Mouse (Mus musculus) kidney, postnatal 14 days (tissue): ENCODE measurements around the gene Gm28845.
"Not testable (repeated sequence)": the region's sequence is repeated elsewhere in the genome, so short reads cannot be mapped to it uniquely, and the experiment has no call there.

Source experiments
- DNase-seq: peaks from one replicate; pipeline ENCODE4 v3.0.0; 2022; ENCODE audit warnings: mixed read lengths

Gene Gm28845

DNA sequence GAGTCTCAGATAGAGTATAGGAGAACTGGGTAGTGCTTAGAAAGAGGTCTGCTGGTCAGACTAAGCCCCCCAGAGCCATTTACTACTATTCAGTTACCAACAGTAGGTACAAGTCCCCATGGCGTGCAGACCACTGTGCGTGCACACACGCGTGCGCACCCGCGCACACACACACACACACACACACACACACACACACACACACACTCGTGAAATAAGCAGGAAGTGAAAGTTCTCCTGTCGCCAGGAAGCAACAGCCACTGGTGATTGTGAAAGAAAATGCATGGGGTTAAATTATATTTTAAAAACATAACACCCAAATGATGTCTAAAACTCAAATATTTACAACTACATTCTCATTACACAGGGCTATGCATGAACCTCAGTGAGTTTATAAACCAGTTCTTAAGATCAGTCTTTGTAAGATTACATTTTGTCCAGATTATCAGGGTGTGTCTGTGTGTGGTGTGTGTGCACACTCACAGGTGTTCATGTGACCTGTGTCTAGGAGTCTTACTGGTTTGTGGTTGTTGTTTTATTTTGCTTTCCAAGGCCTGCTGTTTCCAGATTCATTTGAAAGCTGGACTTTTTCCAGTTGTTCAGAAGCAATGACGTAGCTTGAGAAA is 11.6 kb downstream of the Gm28845 start:
- no peak for DNase-seq

DNA sequence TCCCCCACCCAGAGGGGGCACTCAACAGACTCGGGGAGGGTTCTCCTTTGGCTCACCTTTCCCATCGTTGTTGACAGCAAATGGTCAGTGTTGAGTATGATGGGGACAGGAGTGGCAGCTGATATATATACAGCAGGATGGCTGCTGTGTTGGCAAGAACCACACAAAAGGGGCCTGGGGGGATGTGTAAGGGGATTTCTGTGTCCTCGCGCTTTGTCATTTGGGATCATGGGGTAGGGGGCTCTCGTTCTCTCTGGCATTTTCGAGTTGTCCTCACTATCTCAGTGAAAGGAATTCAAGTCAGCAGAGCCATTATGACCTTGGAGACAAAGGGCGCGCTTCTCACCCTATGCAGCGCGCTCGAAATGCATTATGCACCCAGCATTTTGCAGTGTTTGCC is 16.1 kb downstream of the Gm28845 start, which contains the start of gene Cryga:
Gene Cryga (minus strand): TSS at position 101 of the 400 bp plus-strand sequence.
- DNase-seq = no peak

DNA sequence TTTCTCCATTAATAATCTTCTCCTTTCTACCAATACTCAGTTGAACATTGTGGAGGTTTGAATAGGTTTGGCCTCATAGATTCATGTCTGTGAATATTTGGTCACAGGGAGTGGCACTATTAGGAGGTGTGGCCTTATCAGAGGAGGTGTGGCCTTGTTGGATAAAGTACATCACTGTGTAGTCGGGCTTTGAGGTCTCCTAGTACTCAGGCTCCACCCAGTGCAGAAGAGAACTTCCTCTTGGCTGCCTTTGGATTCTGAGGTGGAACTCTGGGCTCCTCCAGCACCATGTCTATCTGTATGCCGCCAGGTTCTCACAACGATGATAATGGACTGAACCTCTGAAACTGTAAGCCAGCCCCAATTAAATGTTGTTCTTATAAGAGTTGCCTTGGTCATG is 22.4 kb downstream of the Gm28845 start:
- no peak for DNase-seq

DNA sequence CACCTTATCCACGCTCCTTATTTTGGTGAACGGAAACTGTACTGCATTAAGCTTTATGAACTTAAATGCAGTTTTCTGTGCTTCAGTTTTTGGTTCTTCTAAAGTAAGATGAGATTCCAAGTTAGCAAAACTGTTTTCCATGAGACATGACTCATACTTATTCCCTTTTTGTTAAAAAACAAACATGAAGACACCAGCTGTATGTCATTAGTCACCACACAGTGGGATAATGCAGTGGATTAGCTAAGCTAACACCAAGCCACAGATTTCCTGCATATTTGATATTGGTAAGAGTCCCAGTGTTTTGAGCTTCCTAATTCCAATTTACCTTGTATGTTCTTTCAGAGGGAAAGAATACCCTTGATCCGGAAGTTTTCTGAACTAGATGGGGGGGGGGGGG is 27.8 kb downstream of the Gm28845 start:
- no peak for DNase-seq

DNA sequence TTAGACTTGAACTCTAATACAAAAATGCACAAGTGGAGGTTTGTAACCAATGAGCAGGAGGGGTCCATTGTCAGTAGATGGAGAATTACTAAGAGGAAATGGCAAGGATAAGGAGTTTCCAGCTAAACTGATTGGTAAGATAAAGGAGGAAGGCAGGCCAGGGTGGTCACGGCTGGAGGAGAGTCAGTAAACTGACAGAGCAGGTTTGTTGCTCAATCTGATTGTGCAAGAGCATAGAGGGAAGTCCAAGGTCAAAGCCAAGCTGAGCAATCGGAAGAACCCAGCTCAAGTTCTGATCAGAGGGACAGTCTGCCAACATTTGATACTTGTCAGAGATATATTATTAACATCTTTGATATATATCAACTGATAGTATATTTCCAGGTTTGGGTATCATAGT is 29.0 kb downstream of the Gm28845 start:
- DNase-seq = no peak

DNA sequence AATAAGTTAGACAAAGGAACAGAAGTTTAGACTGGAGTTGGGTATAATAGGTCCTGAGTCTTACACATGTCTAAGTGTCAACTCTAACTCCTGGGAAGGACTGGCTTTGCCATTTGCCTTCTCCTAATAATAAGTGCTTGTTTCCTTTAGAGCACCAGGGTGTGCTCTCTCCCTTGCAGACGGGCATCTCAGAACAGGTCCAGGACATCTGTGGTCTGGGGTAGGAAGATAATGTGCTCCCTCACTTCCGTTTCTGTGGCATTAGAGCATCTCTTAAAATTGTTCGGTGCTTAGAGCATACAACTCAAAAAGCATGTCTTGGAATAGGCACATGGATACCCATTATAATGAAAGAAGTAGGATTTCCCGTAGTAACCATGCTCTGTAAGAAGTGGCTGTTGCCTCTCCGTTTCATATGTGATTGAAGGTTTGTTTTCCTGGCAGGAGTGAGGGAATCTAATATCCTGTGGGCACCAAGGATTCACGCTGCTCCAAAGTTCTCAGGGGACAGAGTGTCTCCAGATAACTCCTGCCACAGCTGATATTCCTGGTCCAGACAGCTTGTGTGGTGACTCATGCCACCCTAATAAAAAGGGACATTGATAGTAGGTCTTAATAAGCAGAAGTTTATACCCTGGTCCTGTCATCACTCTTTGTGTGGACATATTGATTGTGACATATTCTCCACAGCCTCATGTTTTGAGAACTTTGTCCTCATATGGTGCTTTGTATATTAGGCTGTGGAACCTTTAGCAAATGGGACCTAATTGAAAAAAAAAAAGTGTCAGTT is 30.6 kb downstream of the Gm28845 start:
- no peak for DNase-seq

DNA sequence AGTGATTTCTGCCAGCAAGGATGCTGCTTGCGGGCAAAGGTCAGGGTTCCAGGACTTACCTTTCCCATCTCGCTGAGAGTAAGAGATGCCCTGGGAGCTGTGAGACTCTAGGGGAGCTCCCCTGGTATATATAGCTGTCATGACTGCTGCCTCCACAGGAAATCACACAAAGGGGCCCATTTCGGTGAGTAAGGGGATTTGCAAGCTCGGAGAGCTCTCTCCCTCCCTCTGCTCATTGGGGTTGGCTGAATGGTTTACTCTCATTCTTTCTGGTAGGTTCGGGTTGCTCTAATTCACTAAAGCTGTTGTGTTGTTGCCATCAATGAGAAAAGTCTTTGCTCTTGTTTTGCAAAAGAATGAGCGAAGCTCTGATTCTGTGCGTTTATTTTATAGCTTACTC is 37.2 kb downstream of the Gm28845 start, which contains the start of gene Crygb:
Gene Crygb (minus strand): TSS at position 101 of the 400 bp plus-strand sequence.
- no peak for DNase-seq

DNA sequence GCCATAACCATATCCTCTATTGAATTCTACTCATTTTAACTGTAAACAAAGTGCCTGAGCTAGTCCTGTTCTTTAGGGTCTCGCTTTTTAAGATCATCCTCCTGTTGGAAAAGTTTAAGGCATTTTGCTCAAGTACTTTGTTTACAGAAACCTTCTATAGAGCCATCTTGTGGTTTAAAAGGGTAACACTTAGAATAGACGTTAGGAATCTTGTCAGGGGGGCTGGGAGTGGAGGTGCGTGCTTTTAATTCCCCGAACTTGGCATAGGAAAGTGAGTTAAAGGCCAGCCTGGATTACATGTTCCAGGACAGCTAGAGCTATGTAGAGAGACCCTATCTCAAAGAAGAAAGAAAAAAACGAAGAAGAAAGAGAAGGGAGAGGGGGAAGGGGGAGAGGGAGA is 43.8 kb downstream of the Gm28845 start:
- DNase-seq = no peak

DNA sequence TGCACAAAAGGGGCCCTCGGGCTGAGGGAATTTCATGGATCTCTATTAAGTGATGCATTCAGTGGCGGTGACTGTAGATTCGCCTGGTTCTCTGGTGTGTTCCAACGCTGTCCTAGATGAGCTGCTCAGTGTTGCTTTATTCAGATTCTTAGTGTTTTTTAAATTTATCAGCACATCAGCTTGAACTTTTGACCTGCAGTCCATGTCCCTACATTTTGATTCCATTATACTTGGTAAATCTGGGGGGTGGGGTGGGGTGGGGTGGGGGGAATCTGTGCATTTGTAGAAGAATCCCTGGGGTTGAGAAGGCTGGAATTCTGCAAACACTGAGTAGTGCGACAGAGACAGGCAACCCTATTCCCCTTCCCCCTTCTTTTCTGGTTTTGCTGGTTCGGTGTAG is 45.8 kb downstream of the Gm28845 start, which contains the start of gene Crygc:
Gene Crygc (minus strand): TSS at position 101 of the 400 bp plus-strand sequence.
- DNase-seq = no peak

DNA sequence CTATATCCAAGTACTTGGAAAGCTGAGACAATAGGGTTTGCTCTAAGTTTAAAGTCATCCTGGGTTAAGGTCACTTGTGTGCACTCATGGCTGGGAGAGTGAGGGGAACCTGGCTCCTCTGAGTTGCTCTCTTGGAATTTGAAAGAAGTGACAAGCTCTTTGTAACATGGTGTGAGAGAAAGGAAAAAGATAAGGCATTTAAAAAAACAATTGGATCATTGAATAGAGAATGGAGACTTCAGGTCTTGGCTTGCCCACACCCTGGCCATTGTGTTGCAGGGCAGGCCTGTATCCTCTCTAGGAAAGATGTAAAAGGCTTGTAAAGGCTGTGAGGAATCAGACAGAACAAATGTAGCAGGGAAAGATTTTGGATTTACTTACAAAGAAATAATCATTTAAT is 51.5 kb downstream of the Gm28845 start:
- no peak for DNase-seq

DNA sequence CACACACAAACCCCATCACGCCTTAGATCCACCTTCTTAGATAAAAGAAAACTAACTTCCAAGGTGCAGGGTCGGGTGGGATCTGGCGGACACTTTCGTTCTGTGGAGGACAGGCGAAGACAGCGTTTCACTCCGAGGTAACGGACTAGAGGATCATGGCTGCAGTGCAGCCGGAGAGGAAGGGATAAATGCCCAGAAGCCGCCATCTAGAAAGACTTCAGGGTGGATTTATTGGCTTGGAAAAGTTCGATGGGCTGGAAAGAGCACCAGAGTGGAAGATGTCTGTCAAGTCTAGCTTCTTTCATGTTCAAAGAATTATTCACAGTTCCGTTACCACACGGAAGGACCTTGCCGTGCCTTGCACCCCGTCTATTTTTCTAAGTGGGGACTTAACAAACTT is 55.2 kb downstream of the Gm28845 start:
- DNase-seq = no peak

DNA sequence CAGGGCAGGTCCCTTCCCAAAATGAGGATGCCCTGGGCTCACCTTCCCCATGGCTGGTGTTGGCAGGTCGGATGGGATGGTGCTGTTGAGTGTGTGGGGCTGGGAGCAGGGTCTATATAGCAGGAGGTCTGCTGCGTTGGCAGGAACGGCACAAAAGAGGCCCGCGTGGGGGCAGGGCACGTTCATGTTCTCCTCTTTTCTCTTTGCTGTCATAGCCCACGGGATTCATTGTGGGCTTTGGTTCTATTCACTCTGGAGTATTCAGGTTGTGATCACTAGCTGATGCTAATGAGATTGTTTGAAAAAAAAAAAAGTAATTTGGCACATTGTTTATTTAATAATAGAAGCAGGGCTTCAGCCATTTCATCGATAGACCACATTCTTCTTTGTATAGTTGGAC is 56.0 kb downstream of the Gm28845 start, which contains the start of gene Crygd:
Gene Crygd (minus strand): TSS at position 101 of the 400 bp plus-strand sequence.
- DNase-seq = no peak

DNA sequence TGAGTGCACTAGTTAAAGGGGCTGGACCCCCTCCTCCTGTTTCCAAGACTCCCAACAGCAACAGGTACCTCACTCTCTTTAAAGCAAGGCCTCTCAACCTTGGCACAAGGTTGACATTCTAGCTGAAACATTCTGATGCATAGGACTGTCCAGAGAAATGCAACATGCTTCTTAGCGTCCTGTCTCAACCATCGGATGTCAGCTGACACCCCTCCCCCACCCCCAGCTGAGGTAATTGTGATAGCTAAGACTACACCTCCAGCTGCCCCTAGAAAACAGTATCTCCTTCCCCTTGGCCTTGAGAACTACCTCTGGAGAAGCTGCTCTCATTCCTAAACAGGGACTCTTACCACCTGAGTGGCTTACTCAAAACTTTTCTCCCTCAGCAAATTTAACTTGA is 67.2 kb downstream of the Gm28845 start:
- no peak for DNase-seq

DNA sequence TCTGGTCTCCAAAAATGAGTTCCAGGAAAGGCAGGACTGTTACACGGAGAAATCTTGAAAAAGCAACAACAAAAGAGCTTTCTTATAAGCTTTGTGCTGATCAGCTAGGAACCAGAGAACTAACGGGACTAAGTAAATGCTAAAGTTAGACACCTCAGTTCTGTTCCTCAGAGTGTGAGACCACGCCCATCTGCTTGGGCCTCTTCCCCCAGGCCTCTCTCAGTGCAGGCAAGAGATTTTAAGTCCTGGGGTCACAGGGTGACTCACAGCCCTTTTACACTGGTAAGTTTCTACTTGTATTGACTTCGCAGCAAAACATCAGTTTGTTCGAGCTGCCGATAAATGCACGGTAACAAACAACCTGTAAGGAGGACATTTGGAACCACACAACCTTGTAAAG is 67.7 kb downstream of the Gm28845 start:
- DNase-seq = no peak

DNA sequence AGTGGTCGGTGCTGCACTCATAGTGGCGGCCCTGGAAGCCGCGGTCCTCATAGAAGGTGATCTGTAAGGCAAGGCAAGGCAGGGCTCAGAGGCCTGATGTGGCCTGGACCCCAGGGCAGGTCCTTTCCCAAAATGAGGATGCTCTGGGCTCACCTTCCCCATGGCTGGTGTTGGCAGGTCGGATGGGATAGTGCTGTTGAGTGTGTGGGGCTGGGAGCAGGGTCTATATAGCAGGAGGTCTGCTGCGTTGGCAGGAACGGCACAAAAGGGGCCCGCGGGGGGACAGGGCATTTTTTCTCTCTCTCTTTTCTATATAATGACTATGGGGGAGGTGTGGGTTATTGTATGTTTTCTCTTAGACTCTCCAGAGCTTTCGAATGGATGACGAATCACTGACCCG is 68.4 kb downstream of the Gm28845 start, which contains the start of gene Cryge:
Gene Cryge (minus strand): TSS at position 198 of the 400 bp plus-strand sequence.
- not testable (repeated sequence) for DNase-seq
